Mouse (Mus musculus) CH12.LX (cell line): ENCODE measurements around the gene Mrps36. TPM values are rescaled to one million over a fixed set of nuclear protein-coding genes. Genes with fewer than 3 reads are reported as not detected.

Experiments
- DNase-seq: peaks from one replicate; pipeline ENCODE4 v3.0.0-alpha.2; 2013; ENCODE audit errors: extremely low read depth
- H3K27ac ChIP-seq: 2 replicates; pipeline ENCODE4 v1.5.1; 2012; ENCODE audit warnings: low read depth, mild to moderate bottlenecking, control low read depth, moderate library complexity; ENCODE audit not compliant: insufficient read depth
- H3K27me3 ChIP-seq: replicated peaks from 2 replicates; pipeline ENCODE3; 2012; ENCODE audit warnings: inconsistent platforms
- H3K36me3 ChIP-seq, 2 experiments: replicated peaks in 1 of 2; 2 replicates each; pipeline versions ENCODE3 to v1.6.1; 2012; ENCODE audit warnings: inconsistent platforms in 1 of 2, low read length in 1 of 2, mild to moderate bottlenecking in 1 of 2, mixed read lengths in 1 of 2, moderate library complexity in 1 of 2; ENCODE audit not compliant: control insufficient read depth in 1 of 2, insufficient read depth in 1 of 2
- H3K4me1 ChIP-seq, 2 experiments: 2 replicates each; pipeline ENCODE4 v1.6.1; 2012; ENCODE audit warnings: inconsistent platforms in 1 of 2, moderate library complexity in 1 of 2; ENCODE audit not compliant: insufficient read depth in 2 of 2, control insufficient read depth in 1 of 2
- H3K4me2 ChIP-seq: 2 replicates; pipeline ENCODE4 v1.6.1; 2012; ENCODE audit warnings: low read depth, mild to moderate bottlenecking, control low read depth; ENCODE audit not compliant: poor library complexity, insufficient read depth, severe bottlenecking
- H3K4me3 ChIP-seq, 3 experiments: fragments of 150-350 bp in 1 of 3; sonication (generic) in 1 of 3; replicated peaks in 1 of 3; 2 replicates each; pipeline versions ENCODE3 to v1.5.1; 2011 to 2012; ENCODE audit warnings: low read depth in 2 of 3, low read length in 2 of 3, mild to moderate bottlenecking in 2 of 3, moderate library complexity in 2 of 3, control low read depth in 1 of 3, improper control_type of control experiment in 1 of 3, inconsistent platforms in 1 of 3, mixed read lengths in 1 of 3; ENCODE audit not compliant: poor library complexity in 1 of 3
- H3K79me2 ChIP-seq: replicated peaks from 2 replicates; pipeline ENCODE4 v1.6.1; 2012; ENCODE audit warnings: mild to moderate bottlenecking, moderate library complexity; ENCODE audit not compliant: control insufficient read depth, poor library complexity, insufficient read depth, severe bottlenecking; ENCODE audit errors: extremely low read depth
- H3K9ac ChIP-seq: 2 replicates; pipeline ENCODE4 v1.6.1; 2012; ENCODE audit warnings: low read depth, mild to moderate bottlenecking, control low read depth, moderate library complexity; ENCODE audit not compliant: insufficient read depth
- H3K9me3 ChIP-seq: replicated peaks from 2 replicates; pipeline ENCODE3; 2012; ENCODE audit warnings: low read length, inconsistent platforms, mixed read lengths
- BHLHE40 ChIP-seq: IDR thresholded peaks from 2 replicates; pipeline ENCODE4 v1.6.1; 2011; ENCODE audit warnings: mild to moderate bottlenecking, low read depth, low read length, improper control_type of control experiment
- CTCF ChIP-seq, 2 experiments: IDR thresholded peaks in 1 of 2; conservative IDR thresholded peaks in 1 of 2; 2 replicates each; pipeline ENCODE4 v1.5.1; 2011 to 2012; ENCODE audit warnings: low read depth in 2 of 2, low read length in 2 of 2, improper control_type of control experiment in 1 of 2, inconsistent platforms in 1 of 2, mild to moderate bottlenecking in 1 of 2, moderate library complexity in 1 of 2
- E2F4 ChIP-seq: IDR thresholded peaks from 2 replicates; pipeline ENCODE4 v1.6.1; 2011; ENCODE audit warnings: low read depth, low read length, improper control_type of control experiment; ENCODE audit not compliant: insufficient replicate concordance
- EP300 ChIP-seq: IDR thresholded peaks from 2 replicates; pipeline ENCODE4 v1.6.1; 2011; ENCODE audit warnings: low read length, improper control_type of control experiment
- ETS1 ChIP-seq: conservative IDR thresholded peaks from 2 replicates; pipeline ENCODE4 v1.6.1; 2012; ENCODE audit warnings: low read depth, mild to moderate bottlenecking, inconsistent platforms, low read length, improper control_type of control experiment, moderate library complexity
- HCFC1 ChIP-seq: IDR thresholded peaks from 2 replicates; pipeline ENCODE4 v1.6.1; 2012; ENCODE audit warnings: low read depth, mild to moderate bottlenecking, inconsistent platforms, low read length, improper control_type of control experiment
- IRF4 ChIP-seq: IDR thresholded peaks from 2 replicates; pipeline ENCODE4 v1.6.1; 2014; ENCODE audit warnings: low read depth, mild to moderate bottlenecking, inconsistent platforms, low read length, improper control_type of control experiment
- KAT2A ChIP-seq: IDR thresholded peaks from 2 replicates; pipeline ENCODE4 v1.6.1; 2012; ENCODE audit warnings: low read length, improper control_type of control experiment, inconsistent platforms; ENCODE audit not compliant: insufficient replicate concordance
- MAFK ChIP-seq: IDR thresholded peaks from 2 replicates; pipeline ENCODE4 v1.6.1; 2011; ENCODE audit warnings: low read length, improper control_type of control experiment; ENCODE audit not compliant: insufficient replicate concordance
- MXI1 ChIP-seq: IDR thresholded peaks from 2 replicates; pipeline ENCODE4 v1.6.1; 2011; ENCODE audit warnings: mild to moderate bottlenecking, low read depth, low read length, improper control_type of control experiment
- MYC ChIP-seq: IDR thresholded peaks from 2 replicates; pipeline ENCODE4 v1.6.1; 2011; ENCODE audit warnings: low read depth, mild to moderate bottlenecking, improper control_type of control experiment, low read length
- NELFE ChIP-seq: IDR thresholded peaks from 2 replicates; pipeline ENCODE4 v1.6.1; 2011; ENCODE audit warnings: low read depth, low read length, improper control_type of control experiment
- NRF1 ChIP-seq: IDR thresholded peaks from 2 replicates; pipeline ENCODE4 v1.6.1; 2014; ENCODE audit warnings: low read depth, mild to moderate bottlenecking, inconsistent platforms, low read length, improper control_type of control experiment, moderate library complexity
- PAX5 ChIP-seq: IDR thresholded peaks from 2 replicates; pipeline ENCODE4 v1.6.1; 2012; ENCODE audit warnings: low read length, inconsistent platforms, mixed read lengths
- SIN3A ChIP-seq: IDR thresholded peaks from 2 replicates; pipeline ENCODE4 v1.6.1; 2012; ENCODE audit warnings: low read length, improper control_type of control experiment, inconsistent platforms
- SMC3 ChIP-seq: IDR thresholded peaks from 2 replicates; pipeline ENCODE4 v1.6.1; 2011; ENCODE audit warnings: low read depth, low read length, improper control_type of control experiment
- TBP ChIP-seq: conservative IDR thresholded peaks from 2 replicates; pipeline ENCODE4 v1.6.1; 2011; ENCODE audit warnings: low read depth, low read length, improper control_type of control experiment
- ZMIZ1 ChIP-seq: IDR thresholded peaks from 2 replicates; pipeline ENCODE4 v1.6.1; 2012; ENCODE audit warnings: low read depth, mild to moderate bottlenecking, inconsistent platforms, low read length, improper control_type of control experiment
- dilution Hi-C: fragments of 300-500 bp; cut with MboI; formaldehyde crosslinking; loops from 2 replicates; pipeline ENCODE4 v1.14.3; 2020; ENCODE audit warnings: low sequenced_read_pairs; ENCODE audit not compliant: extremely low pct_unique_long_range_greater_than_20kb, extremely low pct_ligation_motif_present
- in situ Hi-C: fragments of 300-500 bp; cut with MboI; formaldehyde crosslinking; loops from 3 replicates; pipeline ENCODE4 v1.14.3; 2019; ENCODE audit warnings: low sequenced_read_pairs, low pct_ligation_motif_present, low pct_unique_long_range_greater_than_20kb, mixed read lengths
- polyA plus RNA-seq: library from polyadenylated mRNA; unstranded; fragments of >175 nt; gene quantifications from 2 replicates; pipeline ENCODE4 v1.2.1, GENCODE M21; 2012; ENCODE audit warnings: low read depth; ENCODE audit not compliant: insufficient read length
- total RNA-seq, 2 experiments: library from RNA; depleted of rRNA; stranded (reverse); fragments of 300-350 nt in 1 of 2; fragments of >200 nt in 1 of 2; gene quantifications; 2 replicates each; pipeline ENCODE4 v1.2.3; 2012 to 2014

Mrps36 gene
- total and polyA plus RNA-seq, 3 experiments, result 70.0 to 94.0 (median 89.3) TPM

GRCm38 (mm10) chr13:100746090-100746489, 1.6 kb upstream of the Mrps36 start:
- Histone ChIP-seq H3K9ac (no peak overlapping the region), H3K36me3 (peaks cover 0 to 4% of the 10 kb centered on the region in 2 experiments), H3K4me3 (no peak overlapping the region), H3K27ac (no peak overlapping the region), H3K79me2 (peaks cover 19% of the 10 kb centered on the region), H3K27me3 (no peaks in the 10 kb centered on the region), H3K9me3 (no peaks in the 10 kb centered on the region), H3K4me2 (no peak overlapping the region), H3K4me1 (peaks cover 8 to 33% of the 10 kb centered on the region in 2 experiments)
- no peak for DNase-seq
- dilution Hi-C loops (no loop called here), in situ Hi-C loops (no loop called here)
- no peak for TF ChIP-seq BHLHE40
- no peak for TF ChIP-seq CTCF (conservative IDR thresholded peaks at IDR 0.05 in 1 of 2, IDR thresholded peaks at IDR 0.05 in 1 of 2; ENCODE audit: low read depth in 2 of 2, low read length in 2 of 2)
- TF ChIP-seq MXI1, result no peak
- no peak for TF ChIP-seq TBP
- no peak for TF ChIP-seq EP300
- no peak for TF ChIP-seq SMC3
- no peak for TF ChIP-seq E2F4

- Histone ChIP-seq H3K36me3 (peaks cover 4 to 20% of the 10 kb centered on the region in 2 experiments), H3K27ac (no peak overlapping the region), H3K27me3 (no peaks in the 10 kb centered on the region), H3K79me2 (peaks cover 20% of the 10 kb centered on the region), H3K4me2 (peak overlapping the region; percentile 76; the same call in 1 of the 2 replicates), H3K4me3 (peak overlapping the region; percentile 81 to 96 (median 94)), H3K9me3 (no peaks in the 10 kb centered on the region), H3K4me1 (peaks cover 6 to 22% of the 10 kb centered on the region in 2 experiments), H3K9ac (peak overlapping the region; percentile 90)
- DNase-seq, result no peak
- TF ChIP-seq KAT2A, result no peak
- TF ChIP-seq MYC, result no peak
- no peak for TF ChIP-seq MAFK
- no peak for TF ChIP-seq ETS1
- TF ChIP-seq IRF4, result no peak
- TF ChIP-seq NELFE, result no peak
- TF ChIP-seq NRF1, result no peak
- TF ChIP-seq PAX5, result no peak
- TF ChIP-seq SIN3A, result no peak
- TF ChIP-seq SMC3, result no peak
- no peak for TF ChIP-seq ZMIZ1
- no peak for TF ChIP-seq HCFC1
- in situ Hi-C loops (no loop called here), dilution Hi-C loops (no loop called here)
Observed at GRCm38 (mm10) chr13:100743346-100744035, 968 bp downstream of the Mrps36 start.
